Mouse (Mus musculus) left cerebral cortex, adult 9 months (tissue): Measurements from ENCODE around the gene Vat1.
A peak's percentile ranks its signal among the peaks of the same experiment; 100 is the strongest.
"Not testable (repeated sequence)": the region's sequence is repeated elsewhere in the genome, so short reads cannot be mapped to it uniquely, and the experiment has no call there.

Experiments
- DNase-seq, 2 experiments: peaks; one replicate each; pipeline ENCODE4 v3.0.0; 2022; ENCODE audit warnings: low spot score in 2 of 2

Vat1 gene

GRCm38 (mm10) chr11:101442127-101442693 is 23.8 kb downstream of the Vat1 start, which contains the start of gene Rpl27:
Rpl27 (plus strand) TSS chr11:101442298.
- DNase-seq = peak; percentile 96 to 98

GRCm38 (mm10) chr11:101441450-101442126 is 24.4 kb downstream of the Vat1 start:
- not testable (repeated sequence) for DNase-seq

- not testable (repeated sequence) for DNase-seq
These were observed 28.0 kb downstream of the Vat1 start for GRCm38 (mm10) chr11:101438006-101438405.

GRCm38 (mm10) chr11:101436916-101437315 is 29.1 kb downstream of the Vat1 start:
- no peak for DNase-seq

GRCm38 (mm10) chr11:101435831-101436230 is 30.2 kb downstream of the Vat1 start:
- DNase-seq = no peak

- no peak for DNase-seq
These were observed 32.6 kb downstream of the Vat1 start for GRCm38 (mm10) chr11:101433396-101433795.

GRCm38 (mm10) chr11:101431327-101431726 is 34.7 kb downstream of the Vat1 start:
- no peak for DNase-seq

GRCm38 (mm10) chr11:101426165-101426564 is 39.9 kb downstream of the Vat1 start:
- no peak for DNase-seq

GRCm38 (mm10) chr11:101424925-101425813 is 40.9 kb downstream of the Vat1 start, which contains the start of the genes Rundc1 and Ptges3l:
Rundc1 (plus strand) TSS chr11:101425085.
Ptges3l (minus strand) TSS chr11:101425333.
- DNase-seq = peak; percentile 87 to 98

GRCm38 (mm10) chr11:101424105-101424851 is 41.8 kb downstream of the Vat1 start, which contains the start of gene Gm27029:
Gm27029 (minus strand) TSS chr11:101424796.
- no peak for DNase-seq

GRCm38 (mm10) chr11:101420148-101420547 is 45.9 kb downstream of the Vat1 start:
- DNase-seq = no peak

- DNase-seq = no peak
These were observed 46.4 kb downstream of the Vat1 start for GRCm38 (mm10) chr11:101419610-101420009.

GRCm38 (mm10) chr11:101418991-101419390 is 47.0 kb downstream of the Vat1 start:
- DNase-seq = peak; percentile 47 to 69

- peak; percentile 54 to 88 for DNase-seq
These were observed 48.8 kb downstream of the Vat1 start, which contains the start of gene Aarsd1 for GRCm38 (mm10) chr11:101417101-101417855. Aarsd1 (minus strand) TSS chr11:101417615.

- DNase-seq = no peak
These were observed 49.5 kb downstream of the Vat1 start for GRCm38 (mm10) chr11:101416433-101417100.

GRCm38 (mm10) chr11:101415306-101415705 is 50.7 kb downstream of the Vat1 start:
- DNase-seq = no peak
